Mouse (Mus musculus) adipocyte (in vitro differentiated cells): ENCODE results near the gene Crip3.

Experiments
- DNase-seq: peaks from one replicate; pipeline ENCODE4 v3.0.0-alpha.2; 2016; ENCODE audit warnings: low spot score

The Crip3 gene

GRCm38 (mm10) chr17:46455110-46455691 lies 26.5 kb downstream of the Crip3 start:
- DNase-seq, result no peak

- DNase-seq, result peak; percentile 36
These were observed 29.1 kb downstream of the Crip3 start for GRCm38 (mm10) chr17:46457791-46458190.

- DNase-seq, result no peak
These were observed 29.7 kb downstream of the Crip3 start for GRCm38 (mm10) chr17:46458439-46458838.

GRCm38 (mm10) chr17:46460673-46461072 lies 31.9 kb downstream of the Crip3 start:
- DNase-seq, result no peak

- DNase-seq, result no peak
These were observed 32.6 kb downstream of the Crip3 start for GRCm38 (mm10) chr17:46461347-46461746.

GRCm38 (mm10) chr17:46462226-46462625 lies 33.5 kb downstream of the Crip3 start:
- no peak for DNase-seq

GRCm38 (mm10) chr17:46467830-46468229 lies 39.1 kb downstream of the Crip3 start:
- no peak for DNase-seq

- DNase-seq, result no peak
These were observed 47.9 kb downstream of the Crip3 start for GRCm38 (mm10) chr17:46476601-46477000.

- DNase-seq, result no peak
These were observed 48.6 kb downstream of the Crip3 start for GRCm38 (mm10) chr17:46477286-46477685.
